Mouse (Mus musculus) G1E (cell line): Measurements from ENCODE around the gene Psmb5. TPM values are rescaled to one million over a fixed set of nuclear protein-coding genes. Genes with fewer than 3 reads are reported as not detected.
"Not testable (repeated sequence)": the region's sequence is repeated elsewhere in the genome, so short reads cannot be mapped to it uniquely, and the experiment has no call there.

ENCODE experiments used
- ATAC-seq: 2 replicates; pipeline ENCODE4 v1.8.0; 2016; ENCODE audit warnings: mild to moderate bottlenecking; ENCODE audit not compliant: insufficient number of reproducible peaks, poor library complexity, low FRiP score, severe bottlenecking; ENCODE audit errors: extremely low read depth
- DNase-seq: peaks from one replicate; pipeline ENCODE4 v3.0.0; 2012; ENCODE audit warnings: low spot score
- H3K27me3 ChIP-seq: 2 replicates; pipeline ENCODE4 v1.6.1; 2012; ENCODE audit warnings: mild to moderate bottlenecking, low read length, inconsistent platforms; ENCODE audit not compliant: insufficient read depth
- H3K36me3 ChIP-seq: replicated peaks from 2 replicates; pipeline ENCODE3; 2012; ENCODE audit warnings: mild to moderate bottlenecking, inconsistent platforms
- H3K4me1 ChIP-seq: 2 replicates; pipeline ENCODE4 v1.6.1; 2012; ENCODE audit warnings: low read depth, low read length, inconsistent platforms, mixed read lengths; ENCODE audit not compliant: insufficient read depth
- H3K4me3 ChIP-seq: 2 replicates; pipeline ENCODE4 v1.5.1; 2012; ENCODE audit warnings: low read depth, mild to moderate bottlenecking, inconsistent platforms, low read length, moderate library complexity, mixed read lengths
- H3K9me3 ChIP-seq: replicated peaks from 2 replicates; pipeline ENCODE4 v1.6.1; 2012; ENCODE audit warnings: inconsistent platforms
- CTCF ChIP-seq: IDR thresholded peaks from 2 replicates; pipeline ENCODE4 v1.5.1; 2012; ENCODE audit warnings: low read depth, low read length, inconsistent platforms, mixed read lengths
- GATA1 ChIP-seq: IDR thresholded peaks from 2 replicates; pipeline ENCODE4 v1.6.1; 2012; ENCODE audit warnings: borderline replicate concordance, low read length, inconsistent platforms, mixed read lengths
- GATA2 ChIP-seq: IDR thresholded peaks from 2 replicates; pipeline ENCODE4 v1.6.1; 2012; ENCODE audit warnings: low read depth, low read length, inconsistent platforms, borderline replicate concordance
- POLR2AphosphoS5 ChIP-seq: IDR thresholded peaks from 2 replicates; pipeline ENCODE4 v1.6.1; 2012; ENCODE audit warnings: low read depth, low read length, inconsistent platforms; ENCODE audit not compliant: insufficient replicate concordance
- TAL1 ChIP-seq: conservative IDR thresholded peaks from 2 replicates; pipeline ENCODE4 v1.6.1; 2012; ENCODE audit warnings: low read depth, low read length, inconsistent platforms, mixed read lengths
- polyA plus RNA-seq: library from polyadenylated mRNA; stranded (reverse); fragments of >175 nt; gene quantifications from 2 replicates; pipeline ENCODE4 v1.2.3, GENCODE M21; 2012
- total RNA-seq, 2 experiments: library from RNA; stranded (forward) in 1 of 2; stranded (reverse) in 1 of 2; fragments of 200-1000 nt in 1 of 2; fragments of >200 nt in 1 of 2; fragmentation: Nextera tagmentation in 1 of 2; gene quantifications; 2 replicates each; pipeline ENCODE4 v1.2.3; 2014 to 2017

Gene Psmb5
- total and polyA plus RNA-seq, 3 experiments = 26.5 to 149 (median 56.8) TPM

DNA sequence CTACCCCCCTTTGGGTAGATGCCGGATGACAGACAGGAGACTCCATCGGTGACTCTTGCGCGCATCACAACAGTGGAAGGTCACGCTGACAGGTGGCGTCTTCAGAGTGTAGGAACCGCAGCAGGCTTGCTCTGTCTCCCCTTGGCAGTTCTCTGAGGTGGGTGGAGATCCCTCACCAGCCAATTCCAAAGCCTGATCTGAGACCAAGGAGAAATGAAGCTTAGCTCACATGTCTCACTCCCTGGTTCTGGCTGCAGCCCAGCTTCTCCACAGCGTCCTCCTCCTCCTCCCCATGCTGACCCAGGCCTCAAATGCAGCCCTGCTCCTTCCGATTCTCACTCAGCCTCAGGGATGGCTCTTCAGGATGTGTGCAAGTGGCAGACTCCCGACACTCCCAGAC is 7.2 kb upstream of the Psmb5 start:
- no peak for TF ChIP-seq TAL1
- TF ChIP-seq GATA2 = no peak
- no peak for TF ChIP-seq GATA1
- no peak for TF ChIP-seq CTCF
- TF ChIP-seq POLR2AphosphoS5 = no peak
- DNase-seq (no peak), ATAC-seq (no peak)
- no peak overlapping the region for H3K4me3 ChIP-seq
- H3K27me3 ChIP-seq = peaks cover 28% of the 10 kb centered on the region
- no peaks in the 10 kb centered on the region for H3K9me3 ChIP-seq
- peaks cover 36% of the 10 kb centered on the region for H3K4me1 ChIP-seq
- no peaks in the 10 kb centered on the region for H3K36me3 ChIP-seq

DNA sequence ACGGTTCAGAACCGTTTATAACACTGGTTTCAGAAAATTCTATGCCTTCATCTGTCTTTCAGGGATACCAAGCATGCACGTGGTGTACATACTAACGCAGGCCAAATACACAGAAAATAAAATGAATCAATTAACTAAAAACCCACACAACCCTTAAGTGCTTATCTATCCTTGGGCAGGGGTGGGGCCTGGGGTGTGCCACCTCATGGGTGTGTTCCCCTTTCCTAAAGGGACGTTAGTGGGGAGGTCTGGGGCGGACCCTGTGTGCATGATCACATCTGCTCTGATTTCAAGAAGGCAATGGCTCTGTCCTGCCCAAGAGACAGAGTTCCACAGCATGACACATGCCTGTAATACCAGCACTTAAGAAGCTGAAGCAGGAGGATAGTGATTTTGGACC is 5.5 kb upstream of the Psmb5 start:
- TF ChIP-seq CTCF (no peak), GATA2 (no peak), GATA1 (no peak), TAL1 (no peak), POLR2AphosphoS5 (no peak)
- Histone ChIP-seq H3K4me3 (no peak overlapping the region; the same call in 1 of the 2 replicates), H3K27me3 (peaks cover 27% of the 10 kb centered on the region), H3K4me1 (peaks cover 27% of the 10 kb centered on the region), H3K36me3 (no peaks in the 10 kb centered on the region), H3K9me3 (no peaks in the 10 kb centered on the region; the same call in 1 of the 2 replicates)
- ATAC-seq (no peak), DNase-seq (peak; percentile 55)

DNA sequence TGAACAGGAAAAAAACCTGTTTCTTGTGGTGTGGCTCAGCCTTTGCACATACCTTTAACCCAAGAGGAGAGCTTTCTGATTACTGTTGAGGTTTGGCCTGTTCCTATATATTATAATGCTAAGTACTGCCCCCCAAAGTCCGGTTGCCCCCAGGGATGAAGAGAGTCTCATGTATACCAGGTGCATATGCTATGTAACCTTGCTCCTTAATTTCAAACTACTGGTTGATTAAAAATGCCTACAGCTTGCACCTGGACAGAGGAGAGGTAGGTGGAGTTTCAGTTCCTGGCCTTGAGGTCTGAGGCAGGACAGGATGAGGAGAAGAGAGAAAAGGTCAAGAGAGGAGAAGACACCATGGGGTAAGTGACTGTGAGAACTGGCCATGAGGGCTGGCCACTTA is 3.3 kb upstream of the Psmb5 start, which contains the start of gene Psmb11:
Psmb11 (plus strand) TSS at position 301 of the 400 bp plus-strand sequence.
- no peak for DNase-seq
- H3K4me3 ChIP-seq = no peak within 1 kb of the TSS

DNA sequence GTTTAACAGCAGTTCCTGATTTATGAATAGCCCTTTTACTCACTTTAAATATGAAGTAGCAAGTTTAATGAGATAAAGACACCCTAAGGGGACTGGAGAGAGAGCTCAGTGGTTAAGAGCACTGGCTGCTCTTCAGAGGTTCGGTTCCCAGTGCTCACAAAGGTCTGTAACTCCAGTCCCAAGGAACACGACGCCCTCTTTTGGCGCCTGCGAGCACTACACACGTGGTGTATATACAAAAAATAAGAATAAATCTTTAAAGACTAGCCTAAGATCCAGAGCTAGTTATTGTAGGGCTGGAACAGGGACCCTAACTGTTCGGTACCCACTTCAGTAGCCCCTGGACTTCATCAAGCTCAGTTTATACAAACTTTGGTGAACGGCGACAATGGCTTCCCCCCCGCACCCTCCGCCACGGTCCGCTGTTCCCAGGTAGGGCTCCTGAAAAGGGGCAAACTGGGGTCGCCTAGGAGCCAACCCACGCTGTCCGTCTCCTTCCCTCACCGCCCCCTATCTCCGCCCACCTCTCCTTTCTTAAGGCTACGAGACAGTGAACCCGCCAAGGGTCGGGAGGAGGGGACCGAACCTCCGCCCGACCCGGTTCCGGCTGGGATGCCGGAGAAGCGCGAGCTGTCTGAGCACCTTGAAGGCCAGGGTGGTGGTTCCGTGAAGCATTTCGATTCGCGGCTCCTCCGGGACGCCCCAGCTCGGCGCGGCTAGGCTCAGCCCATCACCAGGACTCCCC is 498 bp downstream of the Psmb5 start:
- Histone ChIP-seq H3K4me1 (peaks cover 16% of the 10 kb centered on the region), H3K27me3 (no peaks in the 10 kb centered on the region), H3K4me3 (peak overlapping the region; percentile 77), H3K9me3 (no peaks in the 10 kb centered on the region; the same call in 1 of the 2 replicates), H3K36me3 (peaks cover 34% of the 10 kb centered on the region)
- no peak for DNase-seq
- no peak for ATAC-seq
- TF ChIP-seq TAL1 = no peak
- no peak for TF ChIP-seq GATA1
- TF ChIP-seq CTCF = no peak
- TF ChIP-seq POLR2AphosphoS5 = no peak
- TF ChIP-seq GATA2 = no peak

More for the DNA sequence above, 3.3 kb upstream of the Psmb5 start, which contains the start of gene Psmb11:
- H3K4me1 ChIP-seq = peaks cover 30% of the 10 kb centered on the region
- H3K36me3 ChIP-seq = peaks cover 3% of the 10 kb centered on the region
- no peaks in the 10 kb centered on the region; the same call in 1 of the 2 replicates for H3K9me3 ChIP-seq
- ATAC-seq = no peak
- no peak for TF ChIP-seq GATA2
- no peak for TF ChIP-seq GATA1
- no peak for TF ChIP-seq TAL1
- TF ChIP-seq CTCF = no peak
- no peak for TF ChIP-seq POLR2AphosphoS5
- H3K27me3 ChIP-seq = peaks cover 15% of the 10 kb centered on the region

DNA sequence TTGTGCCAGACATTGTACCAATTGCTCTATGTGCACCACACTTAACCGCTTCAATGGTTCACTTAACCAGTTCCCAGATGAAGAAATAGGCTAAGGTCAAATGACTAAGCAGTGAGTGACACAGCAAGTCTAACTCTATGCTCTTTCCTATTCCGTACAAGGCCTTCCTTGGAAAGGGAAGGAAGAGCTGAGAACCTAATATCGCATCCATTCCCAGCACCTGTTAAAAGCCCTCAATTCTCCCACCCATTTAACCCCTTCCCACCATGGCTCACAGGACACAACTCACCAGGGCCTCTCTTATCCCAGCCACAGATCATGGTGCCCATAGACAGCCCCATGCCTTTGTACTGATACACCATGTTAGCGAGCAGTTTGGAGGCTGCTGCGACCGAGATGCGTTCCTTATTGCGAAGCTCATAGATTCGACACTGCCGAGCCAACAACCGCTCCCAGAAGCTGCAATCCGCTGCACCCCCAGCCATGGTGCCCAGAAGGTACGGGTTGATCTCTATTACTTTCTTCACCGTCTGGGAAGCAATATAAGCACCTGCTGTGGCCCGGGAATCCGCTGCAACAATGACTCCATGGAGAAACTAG is 1.5 kb downstream of the Psmb5 start:
- ATAC-seq (no peak), DNase-seq (no peak)
- TF ChIP-seq GATA1 (no peak), GATA2 (no peak), CTCF (no peak)
- no peak overlapping the region; the same call in 1 of the 2 replicates for H3K4me3 ChIP-seq
- H3K9me3 ChIP-seq = no peaks in the 10 kb centered on the region; the same call in 1 of the 2 replicates
- peaks cover 44% of the 10 kb centered on the region for H3K36me3 ChIP-seq
- no peaks in the 10 kb centered on the region for H3K27me3 ChIP-seq
- peaks cover 14% of the 10 kb centered on the region for H3K4me1 ChIP-seq

DNA sequence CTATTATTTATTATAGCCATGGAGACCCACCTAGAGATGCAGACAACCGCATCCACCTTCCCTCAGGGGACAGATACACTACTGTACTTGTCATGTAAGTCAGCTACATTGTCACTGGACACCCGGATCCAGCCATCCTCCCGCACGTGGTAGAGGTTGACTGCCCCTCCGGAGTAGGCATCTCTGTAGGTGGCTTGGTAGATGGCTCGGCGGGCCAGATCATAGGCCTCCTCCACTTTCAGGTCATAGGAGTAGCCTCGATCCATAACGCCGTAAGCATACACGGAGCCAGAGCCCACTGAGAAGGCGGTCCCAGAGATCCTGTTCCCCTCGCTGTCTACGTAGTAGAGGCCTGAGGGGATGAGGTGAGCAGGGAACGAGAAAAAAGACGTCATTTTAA is 3.7 kb downstream of the Psmb5 start:
- not testable (repeated sequence) for DNase-seq, H3K9me3 ChIP-seq, H3K4me3 ChIP-seq, H3K27me3 ChIP-seq, ATAC-seq
- Histone ChIP-seq H3K36me3 (peaks cover 59% of the 10 kb centered on the region), H3K4me1 (peaks cover 16% of the 10 kb centered on the region)

DNA sequence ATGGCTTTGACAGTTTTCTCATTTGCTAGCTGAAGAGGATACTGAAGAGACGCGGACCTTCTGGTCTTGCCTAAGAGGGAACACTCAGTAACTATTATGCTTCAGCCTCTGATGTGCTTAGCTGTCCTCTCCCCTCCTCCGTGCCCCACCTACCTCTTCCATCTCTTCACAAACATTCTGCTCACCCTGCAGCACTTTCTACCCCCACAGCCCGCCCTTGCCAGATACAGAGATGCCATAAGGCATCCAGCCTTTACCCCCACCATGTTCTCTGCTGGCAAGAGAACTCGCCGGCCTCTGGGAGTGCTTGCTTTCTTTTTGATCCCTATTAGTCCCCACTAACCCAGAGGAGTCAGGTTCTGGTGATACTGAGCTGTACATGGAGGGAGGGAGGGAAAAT is 7.2 kb downstream of the Psmb5 start:
- ATAC-seq (no peak), DNase-seq (no peak)
- Histone ChIP-seq H3K4me3 (no peak overlapping the region), H3K9me3 (no peaks in the 10 kb centered on the region), H3K27me3 (no peaks in the 10 kb centered on the region), H3K36me3 (peaks cover 53% of the 10 kb centered on the region), H3K4me1 (peaks cover 19% of the 10 kb centered on the region)
- TF ChIP-seq CTCF = no peak
- no peak for TF ChIP-seq TAL1
- no peak for TF ChIP-seq POLR2AphosphoS5
- no peak for TF ChIP-seq GATA1
- TF ChIP-seq GATA2 = no peak
